ENCODE assay signal across 20 mouse cellular contexts in the genomic region with DNA sequence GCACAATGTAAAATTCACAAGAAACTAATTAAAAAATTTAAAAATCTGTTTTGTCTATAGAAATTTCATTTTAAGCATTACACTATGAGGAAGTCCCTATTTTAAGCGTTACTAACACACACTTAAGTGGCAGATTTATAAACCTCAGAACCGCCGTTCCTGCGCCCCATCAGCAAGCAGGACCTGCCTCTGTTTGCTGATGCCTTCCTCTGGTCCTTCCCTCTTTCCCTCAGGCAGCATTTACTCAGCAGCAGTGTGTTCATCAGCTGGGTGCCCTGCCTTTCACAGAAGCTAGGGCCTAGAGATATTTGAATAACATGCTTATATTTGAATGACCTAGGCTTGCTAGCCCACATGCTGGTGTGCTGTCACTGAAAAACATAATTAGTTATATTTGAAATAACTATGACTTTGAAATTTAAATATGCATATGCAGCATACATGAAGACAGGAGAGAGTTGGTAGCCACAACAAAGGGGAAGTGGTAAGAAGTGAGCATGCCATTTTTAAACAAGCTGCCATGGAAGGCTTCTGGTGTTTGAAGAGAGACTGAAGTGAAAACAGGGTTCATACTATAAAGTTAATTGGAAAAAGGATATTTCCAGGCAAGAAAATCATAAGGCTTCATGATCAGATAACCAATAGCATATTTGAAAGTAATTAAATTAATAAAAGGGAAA. TPM values are rescaled to one million over a fixed set of nuclear protein-coding genes. Genes with fewer than 3 reads are reported as not detected.
"Had no signal": no experiment of that assay in that cellular context is flagged by ENCODE, and none has a peak within 500 bp of the region (broad histone marks: within the 10 kb centered on the region; RNA-seq: fewer than 3 reads in every experiment).

No protein-coding gene starts in this region.

- H3K4me1 ChIP-seq: midbrain, embryonic 10.5 days had no signal

- H3K4me3 ChIP-seq: limb, embryonic 13.5 days; midbrain, embryonic 10.5 days; myocyte had no signal

- H3K27ac ChIP-seq: limb, embryonic 13.5 days; liver, embryonic 14.5 days; midbrain, embryonic 10.5 days had no signal

- ATAC-seq: intestine, postnatal 0 days had no signal

- DNase-seq: kidney, adult 8-10 months; kidney, postnatal 25 days; layer of hippocampus, adult 9-11 months; left cerebral cortex, postnatal 4 days; lung, adult 18-20 months; lung, postnatal 4 days; midbrain, embryonic 14.5 days; right cerebral cortex, postnatal 14 days; thymus, adult 18-20 months; thymus, postnatal 25 days had no signal

RNA-seq across cellular contexts. Expression of a gene that starts 56.4 kb away (rescaled TPM):
- total RNA-seq: liver, adult 2 months had no signal
- polyA plus RNA-seq: intestine, postnatal 0 days; kidney, embryonic 16.5 days; liver, adult 2 months; liver, embryonic 14.5 days; lung, embryonic 16.5 days; midbrain, embryonic 10.5 days; myocyte; neural tube, embryonic 11.5 days; stomach, embryonic 14.5 days had no signal
